Mouse (Mus musculus) lung, adult 2 months (tissue): Measurements from ENCODE around the gene Tmem114.

Experiments used
- CTCF ChIP-seq: fragments of 200-500 bp; IDR thresholded peaks from 2 replicates; pipeline ENCODE4 v1.5.1; 2011; ENCODE audit warnings: mild to moderate bottlenecking, low read length, control low read depth; ENCODE audit not compliant: insufficient read depth
- POLR2A ChIP-seq: fragments of 200-500 bp; IDR thresholded peaks from 2 replicates; pipeline ENCODE4 v1.6.1; 2011; ENCODE audit warnings: low read depth, mild to moderate bottlenecking, control low read depth, low read length, borderline replicate concordance; ENCODE audit errors: extremely low read depth

- TF ChIP-seq CTCF, result no peak
- no peak for TF ChIP-seq POLR2A
Observed at GRCm38 (mm10) chr16:8399868-8400267, 25.1 kb downstream of the Tmem114 start.
